ENCODE assay signal across 9 mouse cellular contexts in genomic region chr8:120697154-120697978, GRCm38 (mm10). TPM values are rescaled to one million over a fixed set of nuclear protein-coding genes. Genes with fewer than 3 reads are reported as not detected.
DNase-seq lines count a peak whose midpoint lies in the region; ATAC-seq and TF ChIP-seq lines count a peak whose summit lies in the region.
"Had no signal": no experiment of that assay in that cellular context is flagged by ENCODE, and none has a peak within 500 bp of the region (broad histone marks: within the 10 kb centered on the region; RNA-seq: fewer than 3 reads in every experiment).

No protein-coding gene starts in this region.

- TF ChIP-seq CTCF in hindbrain, postnatal 0 days (IDR thresholded peaks at IDR 0.05; ENCODE audit: low read depth) = no peak

- no peak overlapping the region for H3K4me3 ChIP-seq in hindbrain, embryonic 10.5 days
- no peak overlapping the region for H3K4me3 ChIP-seq in hindbrain, embryonic 11.5 days (ENCODE audit: low read depth, low read length)
- no peak overlapping the region for H3K4me3 ChIP-seq in hindbrain, postnatal 0 days (ENCODE audit: low read length)
- H3K4me3 ChIP-seq in limb, embryonic 10.5 days = no peak overlapping the region

- H3K9ac ChIP-seq in hindbrain, embryonic 11.5 days (ENCODE audit: low read depth, low read length) = no peak overlapping the region
- no peak overlapping the region for H3K9ac ChIP-seq in hindbrain, postnatal 0 days (replicated peaks; ENCODE audit: low read length)

- 89% methylated on average over 17 of the region's 17 CpGs for WGBS in hindbrain, embryonic 10.5 days
- WGBS in hindbrain, embryonic 11.5 days = 89% methylated on average over 17 of the region's 17 CpGs
- 67% methylated on average over 17 of the region's 17 CpGs for WGBS in hindbrain, postnatal 0 days
- WGBS in limb, embryonic 10.5 days = 85% methylated on average over 17 of the region's 17 CpGs

- DNase-seq in hindbrain, embryonic 10.5 days (ENCODE audit: low spot score) = no peak
- no peak for DNase-seq in hindbrain, embryonic 11.5 days (ENCODE audit: low spot score)
- DNase-seq in spleen, postnatal 36 days (ENCODE audit: low spot score in 2 of 2) = peak; percentile 52 to 54
- no peak for DNase-seq in spleen, postnatal 4 days (ENCODE audit: low spot score in 2 of 2)
- DNase-seq in hindbrain, postnatal 0 days (ENCODE audit: low spot score) = peak; percentile 65
- DNase-seq in urinary bladder, adult 18-20 months (ENCODE audit: low spot score in 2 of 2) = no peak
- no peak for DNase-seq in limb, embryonic 10.5 days (ENCODE audit: low spot score)

- H3K9me3 ChIP-seq in hindbrain, embryonic 10.5 days = 0 out of 2 replicates have a peak, but pooled peaks cover 3% of the 10 kb centered on the region
- H3K9me3 ChIP-seq in hindbrain, embryonic 11.5 days (ENCODE audit: control insufficient read depth, low read length) = no peaks in the 10 kb centered on the region
- H3K9me3 ChIP-seq in hindbrain, postnatal 0 days (ENCODE audit: low read length) = no peaks in the 10 kb centered on the region
- H3K9me3 ChIP-seq in limb, embryonic 10.5 days (replicated peaks) = no peaks in the 10 kb centered on the region

- H3K27me3 ChIP-seq in hindbrain, embryonic 10.5 days (ENCODE audit: insufficient read depth, poor library complexity, severe bottlenecking) = peaks cover 11% of the 10 kb centered on the region; the same call in 1 of the 2 replicates
- H3K27me3 ChIP-seq in hindbrain, embryonic 11.5 days (ENCODE audit: control insufficient read depth, insufficient read depth, low read length) = no peaks in the 10 kb centered on the region
- H3K27me3 ChIP-seq in hindbrain, postnatal 0 days (ENCODE audit: insufficient read depth, low read length) = no peaks in the 10 kb centered on the region
- peaks cover 20% of the 10 kb centered on the region for H3K27me3 ChIP-seq in limb, embryonic 10.5 days (ENCODE audit: low read depth, poor library complexity, severe bottlenecking)

- 0 out of 2 replicates have a peak overlapping the region, but pooled peaks have one; percentile 4 for H3K27ac ChIP-seq in hindbrain, embryonic 10.5 days
- H3K27ac ChIP-seq in hindbrain, embryonic 11.5 days (ENCODE audit: low read depth, low read length) = no peak overlapping the region
- peak overlapping the region; percentile 23; the same call in 1 of the 2 replicates for H3K27ac ChIP-seq in hindbrain, postnatal 0 days
- H3K27ac ChIP-seq in limb, embryonic 10.5 days = no peak overlapping the region

- peaks cover 26% of the 10 kb centered on the region for H3K4me1 ChIP-seq in hindbrain, embryonic 10.5 days (replicated peaks)
- peaks cover 3% of the 10 kb centered on the region; the same call in 1 of the 2 replicates for H3K4me1 ChIP-seq in hindbrain, embryonic 11.5 days (replicated peaks; ENCODE audit: control insufficient read depth, insufficient read depth, low read length)
- H3K4me1 ChIP-seq in hindbrain, postnatal 0 days (ENCODE audit: insufficient read depth, low read length) = 0 out of 2 replicates have a peak, but pooled peaks cover 4% of the 10 kb centered on the region
- peaks cover 24% of the 10 kb centered on the region for H3K4me1 ChIP-seq in limb, embryonic 10.5 days

- no peak for ATAC-seq in hindbrain, embryonic 11.5 days (ENCODE audit: low FRiP score)
- peak; percentile 59; the same call in 1 of the 2 replicates for ATAC-seq in hindbrain, postnatal 0 days
- peak; percentile 34 for ATAC-seq in monocyte, adult 5-6 weeks (replicated peaks; ENCODE audit: insufficient number of reproducible peaks, low FRiP score, low TSS enrichment, poor library complexity, severe bottlenecking)

- H3K4me2 ChIP-seq in hindbrain, embryonic 11.5 days (replicated peaks; ENCODE audit: low read depth, low read length) = no peak overlapping the region
- H3K4me2 ChIP-seq in hindbrain, postnatal 0 days (ENCODE audit: low read depth, low read length) = no peak overlapping the region

- H3K36me3 ChIP-seq in hindbrain, embryonic 10.5 days = no peaks in the 10 kb centered on the region
- H3K36me3 ChIP-seq in hindbrain, embryonic 11.5 days (ENCODE audit: control insufficient read depth, insufficient read depth, low read length) = no peaks in the 10 kb centered on the region
- no peaks in the 10 kb centered on the region for H3K36me3 ChIP-seq in hindbrain, postnatal 0 days (ENCODE audit: insufficient read depth, low read length)
- no peaks in the 10 kb centered on the region for H3K36me3 ChIP-seq in limb, embryonic 10.5 days

RNA-seq across cellular contexts. Expression of gene Emc8, which starts 29.0 kb away (rescaled TPM):
- polyA plus RNA-seq in hindbrain, embryonic 10.5 days (2016; fragmentation: Nextera tagmentation; extraction: Ambion mirVana) = 312 and 362 TPM in 2 replicates
- polyA plus RNA-seq in hindbrain, embryonic 11.5 days (2014; fragmentation: Nextera tagmentation; extraction: Ambion mirVana) = 273 and 276 TPM in 2 replicates
- total RNA-seq in hindbrain, postnatal 0 days (2014; rRNA removed) = 55.3 and 87.9 TPM in 2 replicates
- 124 and 128 TPM in 2 replicates for polyA plus RNA-seq in hindbrain, postnatal 0 days (2015; fragmentation: Nextera tagmentation; extraction: Ambion mirVana)
- 12.1 to 40.3 TPM (median 26.7 TPM) in 3 replicates for total RNA-seq in monocyte, adult 5-6 weeks (2017)
- 372 and 439 TPM in 2 replicates for polyA plus RNA-seq in limb, embryonic 10.5 days (2016; fragmentation: Nextera tagmentation; extraction: Ambion mirVana)

RNA-seq across cellular contexts. Expression of gene Cox4i1, which starts 29.3 kb away (rescaled TPM):
- polyA plus RNA-seq in hindbrain, embryonic 10.5 days (2016; fragmentation: Nextera tagmentation; extraction: Ambion mirVana) = 921 and 1,059 TPM in 2 replicates
- polyA plus RNA-seq in hindbrain, embryonic 11.5 days (2014; fragmentation: Nextera tagmentation; extraction: Ambion mirVana) = 977 and 997 TPM in 2 replicates
- total RNA-seq in hindbrain, postnatal 0 days (2014; rRNA removed) = 545 and 609 TPM in 2 replicates
- polyA plus RNA-seq in hindbrain, postnatal 0 days (2015; fragmentation: Nextera tagmentation; extraction: Ambion mirVana) = 1,628 and 1,662 TPM in 2 replicates
- 315 to 382 TPM (median 356 TPM) in 3 replicates for total RNA-seq in monocyte, adult 5-6 weeks (2017)
- polyA plus RNA-seq in limb, embryonic 10.5 days (2016; fragmentation: Nextera tagmentation; extraction: Ambion mirVana) = 879 and 888 TPM in 2 replicates

RNA-seq across cellular contexts. Expression of gene Gm27021, which starts 29.5 kb away (rescaled TPM):
- polyA plus RNA-seq in hindbrain, embryonic 10.5 days (2016; fragmentation: Nextera tagmentation; extraction: Ambion mirVana) = 3.2 and 4.0 TPM in 2 replicates
- polyA plus RNA-seq in hindbrain, embryonic 11.5 days (2014; fragmentation: Nextera tagmentation; extraction: Ambion mirVana) = 2.6 and 3.1 TPM in 2 replicates
- 3.1 and 7.0 TPM in 2 replicates for total RNA-seq in hindbrain, postnatal 0 days (2014; rRNA removed)
- 10.2 and 10.9 TPM in 2 replicates for polyA plus RNA-seq in hindbrain, postnatal 0 days (2015; fragmentation: Nextera tagmentation; extraction: Ambion mirVana)
- not detected in 3 replicates for total RNA-seq in monocyte, adult 5-6 weeks (2017)
- 3.4 and 3.8 TPM in 2 replicates for polyA plus RNA-seq in limb, embryonic 10.5 days (2016; fragmentation: Nextera tagmentation; extraction: Ambion mirVana)
- total RNA-seq: neutrophil, adult 5-6 weeks had no signal

RNA-seq across cellular contexts. Expression of gene Irf8, which starts 38.8 kb away (rescaled TPM):
- 5.4 and 6.3 TPM in 2 replicates for polyA plus RNA-seq in hindbrain, embryonic 10.5 days (2016; fragmentation: Nextera tagmentation; extraction: Ambion mirVana)
- polyA plus RNA-seq in hindbrain, embryonic 11.5 days (2014; fragmentation: Nextera tagmentation; extraction: Ambion mirVana) = 3.6 and 3.9 TPM in 2 replicates
- total RNA-seq in hindbrain, postnatal 0 days (2014; rRNA removed) = 7.7 and 10.2 TPM in 2 replicates
- polyA plus RNA-seq in hindbrain, postnatal 0 days (2015; fragmentation: Nextera tagmentation; extraction: Ambion mirVana) = 5.2 and 6.2 TPM in 2 replicates
- total RNA-seq in monocyte, adult 5-6 weeks (2017) = 235 to 408 TPM (median 258 TPM) in 3 replicates
- 1.4 and 1.7 TPM in 2 replicates for polyA plus RNA-seq in limb, embryonic 10.5 days (2016; fragmentation: Nextera tagmentation; extraction: Ambion mirVana)

RNA-seq across cellular contexts. Expression of gene 1190005I06Rik, which starts 49.9 kb away (rescaled TPM):
- 2.8 and 4.7 TPM in 2 replicates for polyA plus RNA-seq in hindbrain, embryonic 10.5 days (2016; fragmentation: Nextera tagmentation; extraction: Ambion mirVana)
- 2.4 and 3.7 TPM in 2 replicates for polyA plus RNA-seq in hindbrain, embryonic 11.5 days (2014; fragmentation: Nextera tagmentation; extraction: Ambion mirVana)
- 12.3 and 26.5 TPM in 2 replicates for total RNA-seq in hindbrain, postnatal 0 days (2014; rRNA removed)
- polyA plus RNA-seq in hindbrain, postnatal 0 days (2015; fragmentation: Nextera tagmentation; extraction: Ambion mirVana) = 17.3 and 20.6 TPM in 2 replicates
- total RNA-seq in monocyte, adult 5-6 weeks (2017) = not detected in 3 replicates
- 2.7 and 3.4 TPM in 2 replicates for polyA plus RNA-seq in limb, embryonic 10.5 days (2016; fragmentation: Nextera tagmentation; extraction: Ambion mirVana)
- total RNA-seq: neutrophil, adult 5-6 weeks had no signal

Comparison
In these comparisons a context has a peak if more than half of its experiments do, and no peak if none do; other contexts are left out.
1. DNase-seq: peak in spleen, postnatal 36 days (2 of 2) and hindbrain, postnatal 0 days (single experiment); none in hindbrain, embryonic 10.5 days (single experiment), hindbrain, embryonic 11.5 days (single experiment), spleen, postnatal 4 days (0 of 2), urinary bladder, adult 18-20 months (0 of 2) and limb, embryonic 10.5 days (single experiment).
2. H3K27ac ChIP-seq: peak in hindbrain, embryonic 10.5 days (single experiment) and hindbrain, postnatal 0 days (single experiment); none in hindbrain, embryonic 11.5 days (single experiment) and limb, embryonic 10.5 days (single experiment).